Mouse (Mus musculus) adrenal gland, postnatal 4 days (tissue): Measurements from ENCODE around the gene Plxdc1. TPM values are rescaled to one million over a fixed set of nuclear protein-coding genes. Genes with fewer than 3 reads are reported as not detected.
A peak's percentile ranks its signal among the peaks of the same experiment; 100 is the strongest.

Experiments
- DNase-seq, 2 experiments: peaks; one replicate each; pipeline ENCODE4 v3.0.0; 2021 to 2022; ENCODE audit warnings: low spot score in 2 of 2, mixed read lengths in 2 of 2
- total RNA-seq, 2 experiments: library from RNA; stranded (reverse); gene quantifications; 2 replicates each; pipeline ENCODE4 v1.2.3; 2021

Plxdc1 gene
- total RNA-seq, 2 experiments from 2014 or later, result 12.5 to 13.3 TPM

DNA sequence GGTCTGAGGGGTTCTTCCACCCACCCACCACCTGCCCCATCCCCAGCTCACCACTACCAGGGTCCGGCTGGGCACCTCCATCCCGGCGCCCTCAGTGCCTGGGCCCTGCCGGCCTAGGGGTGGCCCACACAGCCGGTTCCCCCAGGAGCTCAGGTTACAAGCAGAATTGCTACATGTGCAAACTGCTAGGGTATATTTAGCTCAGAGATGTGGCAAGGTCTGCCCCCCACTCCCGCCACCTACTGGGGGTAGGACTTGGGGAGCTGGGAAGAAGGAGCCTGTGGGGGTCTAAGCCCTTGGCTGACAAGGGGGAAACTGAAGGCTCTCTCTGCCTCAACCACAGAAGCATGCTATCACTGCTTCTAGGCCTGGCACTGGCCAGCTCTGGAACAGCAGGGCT lies 32.0 kb upstream of the Plxdc1 start:
- DNase-seq, result no peak

DNA sequence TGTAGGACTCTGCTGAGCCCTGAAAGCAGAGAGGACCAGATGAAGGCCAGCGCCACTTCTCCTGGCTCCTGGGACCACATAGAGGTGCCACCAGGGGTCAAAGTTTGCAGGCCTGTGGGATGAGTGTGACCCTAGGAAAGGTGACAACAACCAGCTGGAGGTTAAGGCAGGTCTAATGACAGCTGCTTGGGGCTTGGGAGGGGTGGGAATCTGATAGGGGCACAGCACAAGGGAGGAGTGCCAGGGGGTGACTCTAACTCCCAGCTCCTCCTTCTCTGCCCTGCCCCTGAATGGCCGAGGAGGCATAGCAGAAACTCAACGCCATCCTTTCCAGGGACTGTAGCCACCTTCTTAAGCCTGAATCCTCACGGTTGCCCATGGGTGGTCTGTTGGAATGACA lies 30.6 kb upstream of the Plxdc1 start:
- no peak for DNase-seq

DNA sequence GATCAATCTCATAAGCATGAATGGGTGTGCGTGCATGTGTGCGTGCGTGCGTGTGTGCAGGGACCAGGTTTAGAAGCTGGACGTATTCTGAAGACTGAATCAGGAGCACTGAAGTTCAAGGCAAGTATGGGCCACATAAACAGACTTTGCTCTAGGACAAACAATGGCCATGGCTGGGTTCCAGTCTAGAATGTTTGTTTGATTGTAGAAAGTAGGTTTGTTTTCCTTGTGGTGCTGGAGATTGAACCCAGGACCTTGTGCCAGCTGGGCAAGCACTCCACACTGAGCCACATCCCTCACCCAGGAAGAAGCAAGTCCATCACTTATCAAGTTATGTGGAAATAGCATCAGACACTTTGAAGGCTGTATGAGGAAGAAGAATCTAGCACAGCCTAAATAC lies 29.9 kb upstream of the Plxdc1 start:
- DNase-seq, result no peak

DNA sequence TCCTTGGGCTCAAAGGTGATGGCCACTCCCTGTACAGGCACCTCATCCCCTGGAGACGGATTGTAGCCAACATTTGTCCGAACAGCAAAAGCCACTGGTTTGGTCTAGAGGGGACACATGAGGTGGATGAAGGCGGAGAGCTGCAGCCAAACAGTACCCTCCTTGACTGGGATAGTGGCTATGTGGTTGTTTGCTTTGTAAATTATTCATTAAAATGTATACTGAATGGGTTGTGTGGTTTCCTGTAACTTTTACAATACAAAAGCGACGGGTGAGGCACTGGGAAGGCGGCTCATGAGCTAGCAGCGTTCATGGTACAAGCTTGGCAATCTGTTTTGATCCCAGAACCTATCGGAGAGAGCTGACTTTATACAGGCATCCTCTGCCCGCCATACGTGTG lies 26.6 kb upstream of the Plxdc1 start:
- no peak for DNase-seq

DNA sequence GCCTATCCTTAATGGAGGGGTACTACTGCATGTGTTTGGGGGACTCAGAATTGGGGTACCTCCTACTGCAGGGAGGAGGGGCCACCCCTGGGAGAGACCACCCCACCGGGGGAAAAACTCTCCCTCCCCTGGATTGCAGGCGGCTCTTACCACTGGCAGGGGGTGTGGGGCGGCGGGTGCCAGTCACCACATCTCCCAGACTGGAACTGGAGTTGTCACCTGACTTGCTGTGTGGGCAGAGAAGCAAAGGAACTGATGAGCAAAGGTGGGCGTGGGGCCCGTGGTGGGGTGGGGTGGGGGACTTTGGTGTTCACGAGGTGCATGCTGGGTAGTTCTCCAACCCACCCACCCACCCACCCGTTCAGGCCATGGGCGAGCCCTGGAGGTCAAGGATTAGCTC lies 25.5 kb upstream of the Plxdc1 start:
- no peak for DNase-seq

DNA sequence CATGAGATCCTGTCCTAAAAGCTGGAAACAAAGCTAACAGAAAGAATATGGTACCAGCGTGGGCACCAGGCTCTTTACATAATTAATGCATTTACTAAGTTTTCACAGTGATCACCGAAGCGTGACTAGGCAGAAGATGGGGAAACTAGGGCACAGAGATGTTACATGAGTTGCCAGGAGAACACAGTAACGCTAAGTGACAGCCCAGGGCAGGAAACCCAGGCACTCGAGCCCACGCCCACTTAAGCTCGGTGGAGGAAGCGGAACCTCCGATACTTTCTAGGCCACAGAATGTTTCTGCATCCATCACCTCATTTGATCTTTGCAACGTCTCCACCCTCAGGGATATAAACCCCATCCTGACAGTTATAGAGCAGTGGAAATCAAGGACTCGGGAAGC lies 21.8 kb upstream of the Plxdc1 start:
- no peak for DNase-seq

DNA sequence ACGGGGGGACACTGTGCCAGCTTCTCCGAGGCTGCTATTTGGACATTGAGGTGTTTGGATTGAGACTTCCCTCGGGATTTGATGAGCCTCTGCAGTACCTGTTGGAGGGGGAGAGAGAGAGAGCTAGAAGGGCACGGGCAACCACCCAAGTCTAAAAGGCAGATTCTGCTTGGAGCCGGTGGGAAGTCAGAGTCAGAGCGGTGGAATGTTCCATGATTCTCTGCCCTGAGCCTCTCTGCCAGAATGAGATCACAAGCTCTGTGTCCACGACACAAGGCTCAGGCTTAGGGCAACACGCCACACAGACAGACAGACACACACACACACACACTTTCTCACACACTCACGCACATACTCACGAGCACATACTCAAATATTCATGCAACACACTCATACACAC lies 19.4 kb upstream of the Plxdc1 start:
- no peak for DNase-seq

DNA sequence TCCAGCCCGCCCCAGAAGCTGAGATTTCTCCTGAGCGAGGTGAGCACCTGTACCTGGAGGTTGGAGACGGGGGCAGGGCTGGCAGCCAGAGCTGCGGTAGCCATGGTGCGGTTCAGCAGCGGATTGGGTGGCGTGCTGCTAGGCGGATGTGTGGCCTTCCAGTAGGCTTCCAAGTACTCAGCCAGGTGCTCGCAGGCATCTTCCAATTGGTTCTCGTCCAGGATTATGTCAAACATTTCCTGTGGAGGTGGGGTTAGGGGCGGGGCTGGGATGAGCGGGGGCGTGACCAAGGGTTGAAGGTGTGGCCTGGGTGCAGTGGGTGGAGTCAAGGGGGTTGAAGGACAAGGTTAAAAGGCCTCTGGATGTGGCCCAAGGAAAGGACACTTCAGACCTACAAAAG lies 18.8 kb upstream of the Plxdc1 start:
- no peak for DNase-seq

DNA sequence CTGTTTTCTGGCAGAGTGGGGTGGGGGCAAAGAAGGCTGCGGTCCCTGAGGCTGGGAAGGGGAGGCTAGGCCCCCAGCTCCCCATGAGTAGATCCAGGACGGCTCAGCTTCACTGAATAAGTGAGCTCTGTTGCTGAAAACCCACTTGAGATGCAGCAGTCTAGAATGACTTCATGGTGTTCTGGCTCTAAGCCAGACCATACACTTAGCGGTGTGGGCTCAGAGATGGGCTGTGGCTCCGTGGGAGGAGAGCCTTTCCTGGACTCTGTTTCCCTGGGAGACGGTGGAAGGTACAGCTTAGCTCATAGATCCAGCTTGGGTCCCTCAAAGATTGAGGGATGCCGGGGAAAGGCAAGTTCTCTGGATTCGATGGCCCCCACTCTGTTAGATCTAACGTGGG lies 17.9 kb upstream of the Plxdc1 start:
- no peak for DNase-seq

DNA sequence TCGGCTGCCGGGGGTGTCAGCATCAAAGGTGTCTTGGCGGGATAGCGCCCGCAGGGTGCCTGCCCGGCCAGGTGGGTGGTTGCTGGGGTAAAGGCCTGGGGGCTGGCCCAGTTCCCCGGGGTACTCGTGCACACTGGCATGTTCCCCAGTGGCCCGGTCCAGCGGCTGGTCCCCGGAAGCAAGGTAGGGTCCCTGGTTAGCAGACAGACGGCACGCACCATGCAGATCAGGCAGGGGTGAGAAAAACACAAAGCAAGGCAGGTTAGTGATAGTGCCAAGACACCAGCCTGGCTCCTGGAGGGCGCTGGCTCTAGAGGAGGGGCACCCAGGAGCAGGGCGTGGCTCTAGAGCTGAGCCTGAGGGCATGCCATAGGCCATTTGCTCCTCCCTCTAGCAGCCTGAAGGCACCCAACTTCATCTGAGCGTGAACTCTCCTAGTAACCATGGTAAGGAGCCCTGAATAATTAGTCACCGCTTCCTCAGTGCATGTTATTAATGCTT lies 17.0 kb upstream of the Plxdc1 start:
- DNase-seq, result no peak

DNA sequence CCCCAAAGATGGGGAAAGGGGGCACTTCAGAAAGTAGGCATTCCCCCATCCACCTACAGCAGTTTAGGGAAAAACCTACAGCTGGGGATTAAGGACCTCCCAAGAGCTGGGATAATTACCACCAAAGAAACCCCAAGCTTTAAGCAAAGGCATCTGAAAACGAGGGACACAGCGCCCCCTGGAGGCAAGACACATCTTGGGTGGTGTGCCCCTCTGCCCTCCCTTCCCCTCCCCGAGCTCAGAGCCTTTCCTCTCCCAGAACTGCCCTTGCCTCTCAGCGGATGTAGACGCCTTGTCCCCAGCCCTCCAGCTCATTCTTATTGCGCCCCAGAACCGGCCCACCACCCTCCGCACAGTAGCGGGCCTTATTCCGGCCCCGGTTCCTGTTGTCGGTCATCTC lies 16.4 kb upstream of the Plxdc1 start:
- peak; percentile 61 to 70 for DNase-seq

DNA sequence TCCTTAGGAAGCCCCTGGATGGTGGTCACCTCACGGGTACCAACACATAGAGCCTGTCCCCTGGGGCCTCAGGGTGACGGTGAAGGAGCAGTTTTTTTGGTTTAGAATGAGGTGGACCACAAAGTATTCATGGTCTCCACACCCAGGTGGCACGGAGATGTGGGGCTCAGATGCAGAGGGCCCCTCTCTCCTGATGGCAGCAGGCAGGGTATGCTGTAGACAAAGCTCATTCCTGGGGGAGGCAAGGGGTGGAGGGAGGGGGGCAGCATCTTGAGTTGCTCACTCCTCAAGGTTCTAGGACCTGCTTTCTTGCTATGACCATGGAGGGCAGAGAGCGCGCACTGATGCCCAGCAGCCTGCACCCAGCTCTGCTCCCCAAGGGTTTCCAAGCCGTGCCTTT lies 15.7 kb upstream of the Plxdc1 start:
- DNase-seq, result no peak

DNA sequence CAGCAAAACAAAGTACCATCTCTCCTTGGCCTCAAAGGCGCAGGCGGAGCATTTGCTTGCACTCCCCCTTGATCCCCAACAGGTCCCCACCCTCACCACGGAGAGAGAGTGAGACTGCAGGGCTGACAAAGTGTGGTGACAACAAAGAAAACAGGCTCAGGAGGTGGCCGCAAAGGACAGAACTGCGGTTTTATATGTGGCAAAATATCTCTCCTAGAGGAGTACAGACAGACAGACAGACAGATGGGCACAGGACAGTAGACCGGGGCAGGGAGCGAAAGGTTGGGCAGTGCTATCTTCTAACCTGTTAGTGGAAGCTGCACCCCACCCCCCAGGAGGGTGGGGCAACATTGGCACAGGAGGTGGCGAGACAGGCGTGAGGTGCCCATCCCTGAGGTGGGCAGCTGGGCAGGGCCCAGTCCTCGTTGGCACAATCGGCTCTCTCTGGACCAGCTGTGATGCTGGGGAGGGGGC lies 15.1 kb upstream of the Plxdc1 start:
- no peak for DNase-seq

DNA sequence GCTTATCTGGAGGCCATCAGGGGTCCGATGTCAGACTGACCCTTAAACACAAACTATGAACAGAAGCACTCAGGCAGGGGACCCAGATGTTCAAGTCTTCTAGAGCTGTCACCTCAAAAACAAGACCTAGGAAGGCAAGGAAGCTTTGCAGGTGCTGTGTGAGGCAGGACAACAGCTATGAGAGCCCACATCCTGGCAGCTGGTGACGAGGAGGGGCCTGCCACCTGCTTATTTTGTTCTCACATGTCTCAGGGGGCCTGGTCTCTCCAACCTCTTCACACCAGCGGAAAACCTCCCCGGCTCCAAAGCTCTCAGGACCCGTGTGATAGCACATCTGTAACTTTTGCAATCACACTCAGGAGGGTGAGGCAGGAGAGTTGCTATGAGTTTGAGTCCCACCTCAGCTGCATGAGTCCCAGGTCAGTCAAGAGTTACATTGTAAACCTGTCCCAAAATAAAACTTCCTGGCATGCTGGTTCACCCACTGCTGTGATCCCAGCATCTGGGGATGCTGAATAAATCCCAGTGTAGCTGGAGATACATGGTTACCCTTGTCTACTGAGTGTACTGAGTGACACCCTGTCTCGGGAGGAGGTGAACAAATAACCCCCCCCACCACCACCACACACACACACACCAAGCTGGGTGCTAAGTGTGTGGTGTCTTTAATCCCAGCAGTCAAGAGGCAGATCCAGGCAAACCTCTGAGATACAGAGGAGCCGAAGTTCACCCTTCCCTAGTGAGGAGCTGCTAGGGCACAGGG lies 14.3 kb upstream of the Plxdc1 start:
- no peak for DNase-seq

DNA sequence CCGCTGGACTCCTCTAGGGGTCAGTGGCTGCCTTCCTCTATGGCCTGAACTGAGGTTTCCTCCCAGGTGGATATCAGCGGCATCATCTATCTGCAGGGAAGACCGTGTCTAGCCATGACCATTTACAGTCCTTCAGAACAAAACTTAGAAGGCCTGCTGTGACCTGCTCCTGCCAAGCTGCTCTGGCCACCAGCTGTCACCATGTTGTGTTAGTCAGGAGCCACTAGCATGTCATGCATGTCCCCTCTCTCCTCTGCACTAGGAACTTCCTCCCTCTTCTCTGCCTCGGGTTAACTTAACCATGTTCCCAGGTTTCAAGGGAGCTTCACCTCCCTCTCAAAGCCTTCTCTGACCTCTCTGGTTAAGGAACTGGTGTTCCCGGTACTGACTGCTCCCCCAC lies 13.5 kb upstream of the Plxdc1 start:
- DNase-seq, result no peak

DNA sequence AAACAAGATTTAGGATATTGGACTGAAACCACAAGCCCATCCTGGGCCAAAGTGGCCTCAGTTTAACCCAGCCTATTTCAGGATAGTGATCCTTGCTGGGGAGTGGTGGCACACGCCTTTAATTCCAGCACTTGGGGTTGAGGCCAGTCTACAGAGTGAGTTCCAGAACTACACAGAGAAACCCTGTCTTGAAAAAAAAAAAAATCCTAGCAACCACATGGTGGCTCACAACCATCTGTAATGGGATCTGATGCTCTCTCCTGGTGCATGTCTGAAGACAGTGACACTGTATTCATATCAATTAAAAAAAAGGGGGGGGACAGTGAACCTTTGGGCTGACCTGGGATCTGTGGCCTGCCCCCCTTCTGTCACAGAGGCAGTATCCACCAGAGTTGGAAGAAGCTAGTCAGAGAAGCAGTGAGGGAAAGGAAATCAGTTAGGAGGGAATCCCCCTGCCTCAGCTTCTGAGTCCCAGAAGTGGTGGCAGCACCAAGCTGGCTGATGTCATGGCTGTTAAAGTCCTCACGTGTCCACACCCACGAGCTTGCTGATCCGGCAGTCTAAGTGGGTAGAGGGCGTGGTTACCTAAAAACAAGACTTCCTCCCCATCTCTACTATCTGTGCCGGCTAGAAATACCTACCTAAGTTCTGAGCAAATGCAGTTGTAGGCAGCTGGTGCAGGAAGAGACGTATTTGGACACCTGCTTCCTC lies 12.8 kb upstream of the Plxdc1 start:
- no peak for DNase-seq

DNA sequence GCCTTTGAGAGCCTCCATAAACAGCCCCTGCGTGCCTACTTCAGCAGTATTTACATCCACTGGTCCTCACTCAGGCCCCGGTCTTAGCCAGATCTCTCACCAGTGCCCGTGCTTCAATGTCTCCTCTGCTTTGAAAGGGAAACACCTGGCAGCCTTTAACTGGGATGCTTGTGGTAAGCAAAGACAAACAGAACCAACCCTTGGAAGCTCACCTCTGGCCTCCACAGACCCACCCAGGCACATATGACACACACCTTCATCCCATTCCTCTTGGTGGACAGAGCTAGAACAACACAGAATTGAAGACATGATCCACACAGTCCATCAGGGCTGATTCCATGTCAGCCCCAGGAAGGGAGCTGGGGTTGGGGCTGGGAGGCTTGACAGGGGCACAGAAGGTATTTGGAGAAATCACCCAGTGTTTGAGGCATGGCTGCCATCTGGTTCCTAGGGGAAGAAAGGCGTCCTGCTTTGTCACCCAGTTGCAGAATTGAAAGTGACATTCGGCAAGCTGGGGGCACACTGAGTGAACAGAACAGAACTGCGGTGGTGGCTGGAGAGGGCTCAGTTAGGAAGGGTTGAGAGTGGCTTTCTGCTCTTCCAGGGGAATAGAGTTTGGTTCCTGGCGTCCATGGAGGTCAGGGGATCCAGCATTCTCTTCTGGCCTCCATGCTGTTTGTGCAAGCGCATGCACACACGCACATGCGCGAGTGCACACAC lies 12.0 kb upstream of the Plxdc1 start:
- DNase-seq, result no peak

DNA sequence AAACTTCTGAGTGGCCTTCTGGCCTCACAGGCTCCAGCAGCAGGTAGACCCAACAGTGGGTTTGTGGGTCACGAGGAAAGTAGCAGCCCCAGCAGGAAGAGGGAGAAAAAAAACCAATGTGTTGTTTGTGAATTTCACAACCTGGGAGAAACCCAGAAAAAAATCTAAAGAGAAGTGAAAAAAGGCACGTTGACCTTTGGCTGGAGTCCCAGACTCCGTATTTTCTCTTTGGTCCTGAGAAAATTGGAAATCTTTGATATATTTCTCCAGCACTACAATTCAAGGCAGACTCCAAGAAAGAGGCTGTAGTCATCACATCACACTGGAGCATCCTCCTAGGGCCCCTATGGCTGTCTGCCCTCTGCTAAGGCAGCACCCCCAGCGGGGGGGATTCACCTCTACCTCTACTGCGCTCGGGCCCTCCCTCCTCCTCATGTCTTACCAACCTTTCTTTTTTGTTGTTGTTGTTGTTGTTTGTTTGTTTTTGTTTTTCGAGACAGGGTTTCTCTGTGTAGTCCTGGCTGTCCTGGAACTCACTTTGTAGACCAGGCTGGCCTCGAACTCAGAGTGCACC lies 11.2 kb upstream of the Plxdc1 start:
- no peak for DNase-seq

DNA sequence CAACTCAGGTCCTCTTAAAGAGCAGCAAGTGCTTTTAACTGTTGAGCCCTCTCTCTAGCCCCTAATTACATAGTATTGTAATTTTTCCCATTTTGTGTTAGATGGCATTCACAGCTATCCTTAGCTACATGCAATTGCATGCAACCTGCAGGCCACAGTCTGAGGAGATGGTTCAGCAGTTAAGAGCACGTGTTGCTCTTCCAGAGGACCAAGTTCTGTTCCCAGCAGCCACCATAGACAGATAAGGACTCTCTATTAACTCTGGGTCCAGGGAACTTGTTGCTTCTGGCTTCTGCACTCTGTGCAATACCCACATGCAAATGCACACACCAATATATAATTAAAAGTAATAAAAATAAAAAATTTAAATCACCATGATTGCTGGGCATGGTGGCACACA lies 10.4 kb upstream of the Plxdc1 start:
- no peak for DNase-seq

DNA sequence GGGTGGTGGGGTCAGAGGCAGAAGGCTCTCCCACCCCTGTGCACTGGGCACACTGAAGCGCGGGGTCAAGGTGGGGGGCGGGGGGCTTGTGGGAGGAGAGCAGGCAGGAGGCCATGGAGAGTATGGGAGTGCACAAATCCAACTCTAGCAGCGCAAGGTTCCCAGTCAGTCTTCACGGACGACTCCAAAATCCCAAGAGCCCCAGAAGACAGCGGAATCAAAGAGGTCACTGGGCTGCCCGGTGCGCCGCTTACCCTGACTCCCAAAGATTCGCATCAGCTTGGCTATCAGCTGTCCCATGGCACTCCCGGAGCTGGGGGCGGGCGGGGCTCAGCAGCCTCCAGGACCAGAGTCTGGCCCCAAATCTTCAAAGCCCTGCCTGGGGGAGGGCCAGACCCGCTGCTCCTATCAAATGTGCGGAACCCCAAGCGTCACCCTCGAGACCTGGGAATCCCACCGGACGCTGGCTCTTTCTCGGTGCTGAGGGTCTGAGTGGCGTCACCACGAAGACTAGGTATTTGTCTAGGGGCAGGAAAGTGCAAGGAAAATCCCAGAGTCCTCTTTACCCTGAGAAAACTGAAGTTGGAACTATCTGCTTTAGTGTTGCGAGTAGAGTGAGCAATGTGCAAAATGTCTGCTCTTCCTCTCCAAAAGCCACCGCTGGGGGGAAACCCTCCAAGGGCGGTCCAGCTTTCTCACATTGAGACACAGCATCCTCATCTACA lies 9.5 kb upstream of the Plxdc1 start, which contains the start of gene Arl5c:
Gene Arl5c (minus strand): TSS at position 618 of the 725 bp plus-strand sequence.
- no peak for DNase-seq
